9 mouse cellular contexts compared by ENCODE assay signal in genomic region chr19:34825946-34826655, GRCm38 (mm10). TPM values are rescaled to one million over a fixed set of nuclear protein-coding genes. Genes with fewer than 3 reads are reported as not detected.
DNase-seq lines count a peak whose midpoint lies in the region; ATAC-seq and TF ChIP-seq lines count a peak whose summit lies in the region.
"Had no signal": no experiment of that assay in that cellular context is flagged by ENCODE, and none has a peak within 500 bp of the region (broad histone marks: within the 10 kb centered on the region; RNA-seq: fewer than 3 reads in every experiment).

No protein-coding gene starts in this region.

- no peaks in the 10 kb centered on the region for H3K9me3 ChIP-seq in midbrain, embryonic 14.5 days (ENCODE audit: control insufficient read depth, low read length)
- H3K9me3 ChIP-seq: megakaryocyte, embryonic 14.5 days had no signal

- CTCF ChIA-PET in Patski (lab: Charles Lee), result interaction anchor here (0.7 to 1.4 kb wide), 4 partner anchors 32 to 58 kb away, joined by 3 to 4 read pairs (median 3); no protein-coding TSS in a partner anchor

- peaks cover 3% of the 10 kb centered on the region for H3K4me1 ChIP-seq in cerebellum, adult 2 months (ENCODE audit: control insufficient read depth, insufficient read depth, low read length)
- H3K4me1 ChIP-seq in midbrain, embryonic 14.5 days (ENCODE audit: control insufficient read depth, insufficient read depth, low read length), result no peaks in the 10 kb centered on the region

- WGBS in cerebellum, adult 2 months, result 22% methylated on average over 13 of the region's 13 CpGs
- WGBS in midbrain, embryonic 14.5 days, result 75% methylated on average over 13 of the region's 13 CpGs

- H3K9ac ChIP-seq in midbrain, embryonic 14.5 days (replicated peaks; ENCODE audit: low read length), result no peak overlapping the region

- no peak for TF ChIP-seq POLR2A in cerebellum, adult 2 months (IDR thresholded peaks at IDR 0.05; ENCODE audit: borderline replicate concordance, insufficient read depth, low read length)

- DNase-seq in ovary, postnatal 10 days (ENCODE audit: low spot score), result peak; percentile 8
- DNase-seq in ovary, adult 18-20 months (ENCODE audit: low spot score), result no peak
- DNase-seq in Patski (ENCODE audit: low read depth, low spot score), result no peak
- peak; percentile 40 to 63 for DNase-seq in cerebellum, adult 2 months
- DNase-seq in forelimb bud, embryonic 11.5 days (ENCODE audit: low read depth, low spot score), result peak; percentile 53
- DNase-seq in layer of hippocampus, postnatal 10 days (ENCODE audit: low spot score in 2 of 2), result peak; percentile 19 to 51
- peak; percentile 67 for DNase-seq in midbrain, embryonic 14.5 days
- no peak for DNase-seq in Muller cell, postnatal 12 days (ENCODE audit: inconsistent ontology term)

- peak; percentile 70 for TF ChIP-seq CTCF in Patski (IDR thresholded peaks at IDR 0.05)
- peak; percentile 41; the same call in 1 of the 2 replicates for TF ChIP-seq CTCF in cerebellum, adult 2 months (IDR thresholded peaks at IDR 0.05; ENCODE audit: borderline replicate concordance, insufficient read depth, low read depth, low read length)

- POLR2A ChIA-PET in Patski (lab: Charles Lee), result no interaction called here

- H3K27ac ChIP-seq in cerebellum, adult 2 months (ENCODE audit: insufficient read depth, low read length), result no peak overlapping the region
- H3K27ac ChIP-seq in midbrain, embryonic 14.5 days (replicated peaks; ENCODE audit: low read depth, low read length), result no peak overlapping the region

- no peak overlapping the region for H3K4me2 ChIP-seq in midbrain, embryonic 14.5 days (ENCODE audit: low read length)

- ATAC-seq in Patski, result no peak
- no peak for ATAC-seq in midbrain, embryonic 14.5 days (ENCODE audit: low FRiP score, low TSS enrichment)

- in situ Hi-C loops in Patski (cut with MboI; ENCODE audit: low pct_unique_long_range_greater_than_20kb), result no loop called here

- 0 out of 2 replicates have a peak, but pooled peaks cover 3% of the 10 kb centered on the region for H3K36me3 ChIP-seq in midbrain, embryonic 14.5 days (ENCODE audit: control insufficient read depth, insufficient read depth, low read length)

- no peak overlapping the region for H3K4me3 ChIP-seq in cerebellum, adult 2 months (replicated peaks; ENCODE audit: insufficient read depth, low read depth, low read length)
- no peak overlapping the region for H3K4me3 ChIP-seq in midbrain, embryonic 14.5 days (replicated peaks; ENCODE audit: low read depth, low read length)
- H3K4me3 ChIP-seq: megakaryocyte, embryonic 14.5 days had no signal

- H3K27me3 ChIP-seq in Patski, result no peaks in the 10 kb centered on the region
- H3K27me3 ChIP-seq in cerebellum, adult 2 months (ENCODE audit: control insufficient read depth, insufficient read depth, low read length), result no peaks in the 10 kb centered on the region
- H3K27me3 ChIP-seq in midbrain, embryonic 14.5 days (ENCODE audit: control insufficient read depth, insufficient read depth, low read length), result no peaks in the 10 kb centered on the region
- H3K27me3 ChIP-seq: megakaryocyte, embryonic 14.5 days had no signal

RNA-seq across cellular contexts. Expression of gene Pank1, which starts 53.2 kb away (rescaled TPM):
- 21.2 TPM for polyA plus RNA-seq in Patski (2021)
- polyA plus RNA-seq in cerebellum, adult 2 months (2012; rRNA removed), result 6.3 and 6.9 TPM in 2 replicates
- 10 to 100 TPM; 18.4 to 18.7 TPM for total RNA-seq in layer of hippocampus, postnatal 10 days (2021)
- 10.5 and 10.7 TPM in 2 replicates for polyA plus RNA-seq in midbrain, embryonic 14.5 days (2014; fragmentation: Nextera tagmentation; extraction: Ambion mirVana)

Comparison
In these comparisons a context has a peak if more than half of its experiments do, and no peak if none do; other contexts are left out.
1. DNase-seq: peak in ovary, postnatal 10 days (single experiment), cerebellum, adult 2 months (2 of 2), forelimb bud, embryonic 11.5 days (single experiment), layer of hippocampus, postnatal 10 days (2 of 2) and midbrain, embryonic 14.5 days (single experiment); none in ovary, adult 18-20 months (single experiment), Patski (single experiment) and Muller cell, postnatal 12 days (single experiment).